Mouse (Mus musculus): Measurements from ENCODE around the gene Dnah17. TPM values are rescaled to one million over a fixed set of nuclear protein-coding genes. Genes with fewer than 3 reads are reported as not detected.

Gene Dnah17
- polyA plus RNA-seq, 1 experiment from 2014 or later: 0.32 TPM

GRCm38 (mm10) chr11:118104001-118104400, 26.4 kb downstream of the Dnah17 start:
- no peak overlapping the region for H3K27ac ChIP-seq
- H3K9ac ChIP-seq: no peak overlapping the region
- H3K4me3 ChIP-seq: no peak overlapping the region
- H3K4me2 ChIP-seq: no peak overlapping the region
- 5% methylated on average over 5 of the region's 5 CpGs for WGBS
- no peaks in the 10 kb centered on the region for H3K36me3 ChIP-seq
- no peaks in the 10 kb centered on the region for H3K4me1 ChIP-seq (replicated peaks)
- H3K9me3 ChIP-seq: no peaks in the 10 kb centered on the region
- no peaks in the 10 kb centered on the region for H3K27me3 ChIP-seq
- ATAC-seq (ENCODE audit: low FRiP score): peak; percentile 53

GRCm38 (mm10) chr11:118103383-118103782, 27.1 kb downstream of the Dnah17 start:
- Histone ChIP-seq H3K27me3 (no peaks in the 10 kb centered on the region), H3K27ac (no peak overlapping the region), H3K4me1 (replicated peaks) (no peaks in the 10 kb centered on the region), H3K9me3 (no peaks in the 10 kb centered on the region), H3K36me3 (no peaks in the 10 kb centered on the region), H3K9ac (no peak overlapping the region), H3K4me3 (no peak overlapping the region), H3K4me2 (no peak overlapping the region)
- no peak for ATAC-seq (ENCODE audit: low FRiP score)
- 91% methylated on average over 5 of the region's 5 CpGs for WGBS

GRCm38 (mm10) chr11:118102838-118103237, 27.6 kb downstream of the Dnah17 start:
- Histone ChIP-seq H3K4me3 (no peak overlapping the region), H3K4me1 (replicated peaks) (no peaks in the 10 kb centered on the region), H3K4me2 (no peak overlapping the region), H3K9me3 (no peaks in the 10 kb centered on the region), H3K27me3 (no peaks in the 10 kb centered on the region), H3K27ac (no peak overlapping the region), H3K36me3 (no peaks in the 10 kb centered on the region), H3K9ac (no peak overlapping the region)
- no peak for ATAC-seq (ENCODE audit: low FRiP score)
- 62% methylated on average over 3 of the region's 3 CpGs for WGBS

GRCm38 (mm10) chr11:118101133-118101532, 29.3 kb downstream of the Dnah17 start:
- Histone ChIP-seq H3K27ac (no peak overlapping the region), H3K4me1 (replicated peaks) (no peaks in the 10 kb centered on the region), H3K4me3 (no peak overlapping the region), H3K4me2 (no peak overlapping the region), H3K9me3 (no peaks in the 10 kb centered on the region), H3K27me3 (no peaks in the 10 kb centered on the region), H3K9ac (no peak overlapping the region), H3K36me3 (no peaks in the 10 kb centered on the region)
- ATAC-seq (ENCODE audit: low FRiP score): no peak
- 54% methylated on average over 9 of the region's 9 CpGs for WGBS

- Histone ChIP-seq H3K9ac (no peak overlapping the region), H3K27me3 (no peaks in the 10 kb centered on the region), H3K4me3 (no peak overlapping the region), H3K4me1 (replicated peaks) (no peaks in the 10 kb centered on the region), H3K4me2 (no peak overlapping the region), H3K36me3 (no peaks in the 10 kb centered on the region), H3K9me3 (no peaks in the 10 kb centered on the region), H3K27ac (no peak overlapping the region)
- ATAC-seq (ENCODE audit: low FRiP score): no peak
- WGBS: 57% methylated on average over 2 of the region's 2 CpGs
Observed at GRCm38 (mm10) chr11:118096736-118097135, 33.7 kb downstream of the Dnah17 start.

- H3K4me3 ChIP-seq: no peak overlapping the region
- H3K27ac ChIP-seq: no peak overlapping the region
- no peak overlapping the region for H3K4me2 ChIP-seq
- 86% methylated on average over 9 of the region's 9 CpGs for WGBS
- no peak overlapping the region for H3K9ac ChIP-seq
- no peak for ATAC-seq (ENCODE audit: low FRiP score)
- H3K9me3 ChIP-seq: peaks cover 3% of the 10 kb centered on the region; the same call in 1 of the 2 replicates
- no peaks in the 10 kb centered on the region for H3K27me3 ChIP-seq
- H3K4me1 ChIP-seq (replicated peaks): no peaks in the 10 kb centered on the region
- peaks cover 6% of the 10 kb centered on the region; the same call in 1 of the 2 replicates for H3K36me3 ChIP-seq
Observed at GRCm38 (mm10) chr11:118095004-118095403, 35.4 kb downstream of the Dnah17 start.

- WGBS: 88% methylated on average over 23 of the region's 23 CpGs
- Histone ChIP-seq H3K4me1 (replicated peaks) (no peaks in the 10 kb centered on the region), H3K27me3 (no peaks in the 10 kb centered on the region), H3K9ac (no peak overlapping the region), H3K27ac (no peak overlapping the region), H3K9me3 (peaks cover 3% of the 10 kb centered on the region; the same call in 1 of the 2 replicates), H3K4me2 (no peak overlapping the region), H3K36me3 (peaks cover 6% of the 10 kb centered on the region; the same call in 1 of the 2 replicates), H3K4me3 (no peak overlapping the region)
- no peak for ATAC-seq (ENCODE audit: low FRiP score)
Observed at GRCm38 (mm10) chr11:118091002-118091670, 39.3 kb downstream of the Dnah17 start.

GRCm38 (mm10) chr11:118088896-118089295, 41.5 kb downstream of the Dnah17 start:
- Histone ChIP-seq H3K4me1 (replicated peaks) (no peaks in the 10 kb centered on the region), H3K9me3 (peaks cover 3% of the 10 kb centered on the region; the same call in 1 of the 2 replicates), H3K27ac (no peak overlapping the region), H3K27me3 (no peaks in the 10 kb centered on the region), H3K9ac (no peak overlapping the region), H3K36me3 (peaks cover 6% of the 10 kb centered on the region; the same call in 1 of the 2 replicates), H3K4me3 (no peak overlapping the region), H3K4me2 (no peak overlapping the region)
- ATAC-seq (ENCODE audit: low FRiP score): no peak
- 93% methylated on average over 19 of the region's 19 CpGs for WGBS

- Histone ChIP-seq H3K9me3 (peaks cover under 1% of the 10 kb centered on the region; the same call in 1 of the 2 replicates), H3K4me3 (no peak overlapping the region), H3K9ac (no peak overlapping the region), H3K4me1 (replicated peaks) (no peaks in the 10 kb centered on the region), H3K27me3 (no peaks in the 10 kb centered on the region), H3K27ac (no peak overlapping the region), H3K36me3 (peaks cover 1% of the 10 kb centered on the region; the same call in 1 of the 2 replicates), H3K4me2 (no peak overlapping the region)
- 89% methylated on average over 8 of the region's 8 CpGs for WGBS
- ATAC-seq (ENCODE audit: low FRiP score): no peak
Observed at GRCm38 (mm10) chr11:118085961-118086360, 44.5 kb downstream of the Dnah17 start.

GRCm38 (mm10) chr11:118085176-118085575, 45.3 kb downstream of the Dnah17 start:
- ATAC-seq (ENCODE audit: low FRiP score): no peak
- Histone ChIP-seq H3K9ac (no peak overlapping the region), H3K36me3 (no peaks in the 10 kb centered on the region), H3K27me3 (no peaks in the 10 kb centered on the region), H3K9me3 (no peaks in the 10 kb centered on the region), H3K27ac (no peak overlapping the region), H3K4me2 (no peak overlapping the region), H3K4me3 (no peak overlapping the region), H3K4me1 (replicated peaks) (no peaks in the 10 kb centered on the region)
- WGBS: 83% methylated on average over 4 of the region's 4 CpGs

GRCm38 (mm10) chr11:118084266-118084665, 46.2 kb downstream of the Dnah17 start:
- H3K9ac ChIP-seq: no peak overlapping the region
- no peaks in the 10 kb centered on the region for H3K36me3 ChIP-seq
- no peak overlapping the region for H3K4me2 ChIP-seq
- WGBS: 70% methylated on average over 3 of the region's 3 CpGs
- H3K27me3 ChIP-seq: no peaks in the 10 kb centered on the region
- no peak for ATAC-seq (ENCODE audit: low FRiP score)
- no peak overlapping the region for H3K4me3 ChIP-seq
- H3K27ac ChIP-seq: no peak overlapping the region
- no peaks in the 10 kb centered on the region for H3K9me3 ChIP-seq
- H3K4me1 ChIP-seq (replicated peaks): no peaks in the 10 kb centered on the region

GRCm38 (mm10) chr11:118083811-118084210, 46.6 kb downstream of the Dnah17 start:
- no peaks in the 10 kb centered on the region for H3K27me3 ChIP-seq
- 12% methylated on average over 6 of the region's 6 CpGs for WGBS
- no peaks in the 10 kb centered on the region for H3K9me3 ChIP-seq
- no peaks in the 10 kb centered on the region for H3K4me1 ChIP-seq (replicated peaks)
- no peak overlapping the region for H3K9ac ChIP-seq
- H3K27ac ChIP-seq: no peak overlapping the region
- no peak overlapping the region for H3K4me3 ChIP-seq
- H3K4me2 ChIP-seq: no peak overlapping the region
- no peaks in the 10 kb centered on the region for H3K36me3 ChIP-seq
- no peak for ATAC-seq (ENCODE audit: low FRiP score)

- Histone ChIP-seq H3K36me3 (no peaks in the 10 kb centered on the region), H3K27ac (no peak overlapping the region), H3K4me2 (no peak overlapping the region), H3K4me3 (no peak overlapping the region), H3K4me1 (replicated peaks) (no peaks in the 10 kb centered on the region), H3K9ac (no peak overlapping the region), H3K9me3 (no peaks in the 10 kb centered on the region), H3K27me3 (no peaks in the 10 kb centered on the region)
- 87% methylated on average over 14 of the region's 14 CpGs for WGBS
- ATAC-seq (ENCODE audit: low FRiP score): no peak
Observed at GRCm38 (mm10) chr11:118082294-118082693, 48.1 kb downstream of the Dnah17 start.

Data from hindbrain, embryonic 13.5 days (tissue).